Mouse (Mus musculus) olfactory bulb, adult 2 months (tissue): ENCODE results near the gene 4933427D14Rik. TPM values are rescaled to one million over a fixed set of nuclear protein-coding genes. Genes with fewer than 3 reads are reported as not detected.

ENCODE experiments used
- H3K27ac ChIP-seq: fragments of 200-500 bp; 2 replicates; pipeline ENCODE4 v1.5.1; 2012; ENCODE audit warnings: low read depth, low read length; ENCODE audit not compliant: insufficient read depth
- H3K4me1 ChIP-seq: fragments of 200-500 bp; 2 replicates; pipeline ENCODE4 v1.6.1; 2012; ENCODE audit warnings: low read length; ENCODE audit not compliant: control insufficient read depth, insufficient read depth
- H3K4me3 ChIP-seq: fragments of 200-500 bp; 2 replicates; pipeline ENCODE4 v1.5.1; 2012; ENCODE audit warnings: mild to moderate bottlenecking, low read depth, low read length, moderate library complexity; ENCODE audit not compliant: insufficient read depth
- CTCF ChIP-seq: fragments of 200-500 bp; IDR thresholded peaks from 2 replicates; pipeline ENCODE4 v1.5.1; 2012; ENCODE audit warnings: low read depth, mild to moderate bottlenecking, low read length, moderate library complexity; ENCODE audit not compliant: insufficient read depth
- POLR2A ChIP-seq: fragments of 200-500 bp; IDR thresholded peaks from 2 replicates; pipeline ENCODE4 v1.6.1; 2012; ENCODE audit warnings: mild to moderate bottlenecking, low read depth, low read length, moderate library complexity; ENCODE audit not compliant: insufficient read depth
- WGBS: fragments of 180-500 bp; shearing (Covaris S2); methylation state at CpG from one replicate; pipeline ENCODE4 v1.1.7; 2018; 5-methylcytosine and 5-hydroxymethylcytosine counted together
- polyA plus RNA-seq: library from polyadenylated mRNA; stranded (reverse); fragments of >200 nt; gene quantifications from 2 replicates; pipeline ENCODE4 v1.2.4, GENCODE M21; 2012; ENCODE audit warnings: low replicate concordance; ENCODE audit not compliant: missing spikeins, insufficient read depth, insufficient read length

Gene 4933427D14Rik
- polyA plus RNA-seq: not detected in 2 replicates

GRCm38 (mm10) chr11:72207204-72207833, at the start of gene 4933427D14Rik, which contains the start of gene Txndc17:
Gene 4933427D14Rik, minus strand, starts transcription at chr11:72207459.
Gene Txndc17, plus strand, starts transcription at chr11:72207547.
- peaks cover 24% of the 10 kb centered on the region for H3K4me1 ChIP-seq
- peak within 1 kb of the TSS; percentile 94 for H3K4me3 ChIP-seq
- no peak for TF ChIP-seq CTCF
- no peak for TF ChIP-seq POLR2A
- under 1% methylated on average over 42 of the region's 42 CpGs for WGBS
- peak within 1 kb of the TSS; percentile 47 for H3K27ac ChIP-seq

DNA sequence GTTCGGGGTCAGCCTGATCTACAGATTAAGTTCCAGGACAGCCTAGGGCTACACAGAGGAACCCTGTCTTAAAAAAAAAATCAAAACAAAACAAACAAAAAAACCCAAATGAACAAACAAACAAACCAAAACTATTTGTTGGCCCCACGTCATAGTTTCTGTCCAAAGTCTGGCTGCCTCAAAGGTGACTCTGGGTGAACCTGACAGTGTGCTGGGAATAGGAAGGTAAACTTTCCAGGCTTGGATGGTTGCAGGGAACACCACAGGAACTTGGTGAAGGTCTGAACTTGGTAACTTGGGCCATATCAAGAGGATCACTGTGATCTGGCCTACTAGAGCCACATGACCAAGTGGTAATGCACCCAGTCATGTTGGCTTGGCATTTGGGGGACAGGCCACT, 49.2 kb upstream of the 4933427D14Rik start:
- H3K4me1 ChIP-seq: no peaks in the 10 kb centered on the region
- no peak overlapping the region for H3K4me3 ChIP-seq
- WGBS: 92% methylated on average over 2 of the region's 2 CpGs
- H3K27ac ChIP-seq: no peak overlapping the region
- TF ChIP-seq POLR2A (no peak), CTCF (no peak)

GRCm38 (mm10) chr11:72255629-72256028, 48.4 kb upstream of the 4933427D14Rik start:
- Histone ChIP-seq H3K4me3 (no peak overlapping the region), H3K4me1 (no peaks in the 10 kb centered on the region), H3K27ac (no peak overlapping the region)
- WGBS: 94% methylated on average over 4 of the region's 4 CpGs
- no peak for TF ChIP-seq POLR2A
- no peak for TF ChIP-seq CTCF

DNA sequence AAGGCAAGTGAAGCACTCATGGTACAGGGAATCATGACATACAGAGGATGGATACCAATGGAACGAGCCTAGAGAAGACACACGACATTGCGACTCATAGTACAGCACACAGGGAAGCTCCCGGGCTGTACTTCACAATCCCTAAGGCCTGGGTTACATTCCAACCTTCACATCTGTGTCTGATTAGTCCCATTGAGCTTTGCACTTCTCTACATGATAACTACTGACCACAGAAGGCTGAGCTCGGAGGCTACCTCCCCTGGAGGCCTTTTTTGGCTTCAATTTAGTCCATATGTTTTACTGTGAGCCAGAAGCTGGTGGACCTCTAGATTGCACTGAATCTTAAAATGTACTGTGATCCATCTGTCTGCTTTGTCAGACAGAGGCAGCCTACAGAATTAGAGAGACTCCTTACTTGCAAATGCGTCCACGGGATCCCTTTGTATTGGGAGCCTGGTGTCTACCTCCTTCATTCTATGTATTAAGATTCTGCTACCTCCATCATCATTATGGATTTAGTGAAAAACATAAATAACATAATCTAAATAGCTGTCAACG, 38.0 kb upstream of the 4933427D14Rik start:
- no peak overlapping the region for H3K27ac ChIP-seq

GRCm38 (mm10) chr11:72240062-72240860, 33.0 kb upstream of the 4933427D14Rik start:
- Histone ChIP-seq H3K27ac (no peak overlapping the region), H3K4me1 (no peaks in the 10 kb centered on the region), H3K4me3 (no peak overlapping the region)
- WGBS: 75% methylated on average over 4 of the region's 4 CpGs
- TF ChIP-seq POLR2A: no peak

More for the DNA sequence above, 38.0 kb upstream of the 4933427D14Rik start:
- Histone ChIP-seq H3K4me3 (no peak overlapping the region), H3K4me1 (no peaks in the 10 kb centered on the region)
- WGBS: 87% methylated on average over 8 of the region's 8 CpGs
- no peak for TF ChIP-seq POLR2A
- TF ChIP-seq CTCF: no peak

DNA sequence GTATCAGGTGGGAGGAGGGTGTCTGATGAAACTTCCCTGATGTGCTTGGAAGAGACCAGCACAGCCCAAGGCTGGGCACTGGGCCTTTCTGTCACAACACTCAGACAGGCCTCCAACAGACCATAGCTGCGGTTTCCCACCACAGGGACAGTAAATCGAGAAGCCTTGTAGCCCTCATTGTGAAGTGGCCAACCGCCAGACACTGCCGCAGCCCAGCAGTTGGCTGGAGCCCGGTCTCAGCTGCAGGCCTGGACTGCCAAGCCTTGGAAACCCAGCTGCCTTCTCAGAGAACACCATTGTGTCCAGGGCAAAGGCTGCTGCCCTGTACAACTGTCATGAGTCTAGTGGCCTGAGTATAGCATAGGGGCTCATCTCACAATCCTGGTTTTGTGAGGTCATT, 26.8 kb upstream of the 4933427D14Rik start:
- H3K27ac ChIP-seq: peak overlapping the region; percentile 58
- H3K4me3 ChIP-seq: no peak overlapping the region
- TF ChIP-seq POLR2A: no peak
- no peak for TF ChIP-seq CTCF
- peaks cover 11% of the 10 kb centered on the region for H3K4me1 ChIP-seq
- WGBS: 51% methylated on average over 5 of the region's 5 CpGs

GRCm38 (mm10) chr11:72232991-72233390, 25.7 kb upstream of the 4933427D14Rik start:
- Histone ChIP-seq H3K4me1 (peaks cover 11% of the 10 kb centered on the region), H3K27ac (no peak overlapping the region), H3K4me3 (no peak overlapping the region)
- TF ChIP-seq POLR2A (no peak), CTCF (no peak)
- WGBS: 71% methylated on average over 1 of the region's 1 CpGs

DNA sequence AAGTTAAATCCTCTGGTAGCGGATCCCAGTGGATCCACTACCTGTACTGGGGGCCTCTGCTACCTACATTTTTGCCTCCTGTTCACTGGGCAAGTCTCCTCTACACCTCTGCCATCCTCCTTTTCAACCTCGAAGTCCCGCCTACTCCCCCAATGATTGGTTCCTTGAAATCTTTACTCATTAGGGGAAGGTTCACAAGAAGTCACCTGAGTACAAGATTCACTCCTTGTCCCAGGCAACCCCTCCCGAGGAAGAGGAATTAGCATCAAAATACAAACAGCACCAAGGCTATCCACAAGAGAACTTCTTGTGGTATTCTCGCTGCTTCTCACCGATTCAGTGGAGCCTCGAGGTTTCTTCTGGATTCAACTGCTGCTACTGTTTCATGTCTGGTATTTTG, 24.8 kb upstream of the 4933427D14Rik start:
- Histone ChIP-seq H3K27ac (no peak overlapping the region), H3K4me1 (peaks cover 11% of the 10 kb centered on the region), H3K4me3 (no peak overlapping the region)
- WGBS: 91% methylated on average over 7 of the region's 7 CpGs
- TF ChIP-seq POLR2A: no peak
- no peak for TF ChIP-seq CTCF

DNA sequence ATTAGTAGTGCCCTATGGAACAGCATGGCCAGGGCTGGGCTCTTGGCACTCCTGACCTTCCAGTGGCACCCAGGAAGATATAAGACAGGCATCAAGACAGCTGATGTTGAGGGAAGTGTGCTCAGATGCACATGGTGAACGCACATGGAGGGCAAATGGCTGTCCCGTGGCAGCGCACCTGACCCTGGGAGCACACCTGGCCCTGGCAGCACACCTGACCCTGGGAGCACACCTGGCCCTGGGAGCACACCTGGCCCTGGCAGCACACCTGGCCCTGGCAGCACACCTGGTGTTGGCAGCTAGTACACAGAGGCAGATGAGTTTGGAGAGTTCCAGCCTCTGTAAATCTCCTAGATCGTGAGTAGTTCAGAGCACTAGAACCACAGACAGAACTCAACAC, 21.3 kb upstream of the 4933427D14Rik start:
- WGBS: 94% methylated on average over 4 of the region's 4 CpGs
- Histone ChIP-seq H3K4me1 (peaks cover 11% of the 10 kb centered on the region), H3K4me3 (no peak overlapping the region), H3K27ac (no peak overlapping the region)
- TF ChIP-seq POLR2A (no peak), CTCF (no peak)
